Mouse (Mus musculus): ENCODE data around the gene Fbrsl1.

Gene Fbrsl1

DNA sequence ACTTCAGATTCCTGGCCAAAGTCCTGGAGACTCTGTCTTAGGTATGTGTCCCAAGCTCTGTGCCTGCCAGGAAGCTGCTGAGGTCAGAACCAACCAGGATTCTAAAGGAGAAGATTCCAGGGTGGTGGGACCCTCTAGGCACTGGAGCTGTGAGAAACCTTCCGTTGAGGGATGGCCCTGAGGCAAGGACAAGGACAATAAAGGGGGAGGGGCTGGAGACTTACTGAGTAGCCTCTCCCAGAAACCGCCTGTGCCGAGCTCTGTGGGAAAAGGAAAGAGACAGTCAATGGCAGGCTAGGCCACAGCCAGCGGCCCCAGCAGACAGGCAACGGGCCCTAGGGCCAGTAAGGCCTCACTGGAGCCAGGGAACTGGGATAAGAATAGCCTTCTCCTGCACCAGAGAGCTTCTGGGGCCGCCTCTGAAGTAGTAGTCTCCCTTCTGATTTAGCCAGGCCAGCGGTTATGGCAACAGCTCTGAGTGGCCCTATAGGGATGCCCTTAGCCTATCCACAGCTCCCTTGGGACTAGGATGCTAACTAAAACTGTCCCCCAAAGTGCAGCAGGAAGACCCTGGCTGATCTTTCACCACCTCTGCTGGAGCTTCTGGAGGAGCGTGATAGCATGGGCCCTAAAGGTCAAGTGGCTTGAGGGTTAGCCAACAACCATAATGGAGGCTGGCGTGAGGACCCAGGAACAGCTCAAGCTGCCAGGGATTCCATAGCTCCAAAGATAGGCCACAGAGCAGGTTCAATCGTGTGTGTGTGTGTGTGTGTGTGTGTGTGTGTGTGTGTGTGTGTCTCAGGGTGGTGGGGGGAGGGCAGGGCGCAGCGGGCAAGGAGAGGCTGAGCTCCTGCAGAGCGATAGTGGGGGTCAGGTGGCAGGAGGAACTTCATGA is 32.2 kb downstream of the Fbrsl1 start:
- no peak for DNase-seq (ENCODE audit: low read depth, low spot score)

DNA sequence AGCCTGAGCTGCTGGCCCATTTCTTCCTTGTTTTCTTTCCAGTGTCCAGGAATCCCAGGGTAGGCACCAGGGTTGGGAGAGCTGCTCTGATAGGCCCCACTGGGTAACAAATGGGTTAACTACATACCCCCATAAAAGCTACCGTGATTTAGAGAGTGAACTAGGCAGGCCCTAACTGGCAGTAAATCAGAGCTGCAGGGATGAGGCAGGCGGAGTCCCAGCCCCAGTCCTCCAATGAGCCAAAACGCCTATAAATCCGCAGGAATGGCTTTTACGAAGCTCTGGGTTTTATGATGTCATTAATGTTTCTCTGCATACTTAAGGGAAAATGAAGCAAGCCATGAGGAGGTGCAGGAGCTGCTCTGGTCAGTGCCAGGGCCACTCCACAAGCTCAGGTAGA is 33.3 kb downstream of the Fbrsl1 start:
- no peak for DNase-seq (ENCODE audit: low read depth, low spot score)

DNA sequence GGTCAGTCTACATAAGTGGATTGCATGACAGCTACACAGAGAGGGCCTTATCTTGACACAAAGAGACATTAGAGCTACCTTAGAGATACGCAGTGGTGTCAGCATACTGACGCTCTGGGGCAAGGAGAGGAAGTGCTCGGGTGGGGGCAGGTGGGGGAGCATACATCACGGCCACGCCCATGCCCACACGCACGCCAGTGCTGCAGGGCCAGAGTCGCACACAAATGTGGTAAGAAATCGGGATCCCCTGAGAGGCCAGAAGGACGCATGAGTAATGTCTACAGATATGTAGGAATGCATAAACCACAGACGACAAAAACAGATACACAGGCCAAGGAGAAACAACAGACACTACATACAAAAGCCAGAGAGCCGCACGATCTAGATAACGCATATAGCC is 35.3 kb downstream of the Fbrsl1 start:
- DNase-seq (ENCODE audit: low read depth, low spot score): no peak

DNA sequence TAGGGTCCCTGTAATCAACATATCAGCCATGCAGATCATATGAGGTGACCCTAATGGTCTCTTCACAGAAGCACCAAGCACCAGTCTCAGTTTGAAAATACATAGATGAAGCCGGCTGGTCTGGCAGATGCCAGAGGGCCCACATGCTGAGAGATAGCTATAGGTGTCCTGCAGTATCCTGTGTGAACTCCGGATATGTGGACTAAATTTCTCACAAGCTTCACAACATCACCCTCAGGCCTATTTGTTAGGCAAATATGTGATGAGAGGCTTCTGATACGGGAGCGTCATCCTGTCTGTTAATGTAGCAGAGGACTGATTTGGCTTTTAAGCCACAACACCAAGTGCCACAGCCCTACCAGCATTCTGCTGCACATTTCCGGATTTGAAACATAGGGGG is 37.9 kb downstream of the Fbrsl1 start:
- no peak for DNase-seq (ENCODE audit: low read depth, low spot score)

DNA sequence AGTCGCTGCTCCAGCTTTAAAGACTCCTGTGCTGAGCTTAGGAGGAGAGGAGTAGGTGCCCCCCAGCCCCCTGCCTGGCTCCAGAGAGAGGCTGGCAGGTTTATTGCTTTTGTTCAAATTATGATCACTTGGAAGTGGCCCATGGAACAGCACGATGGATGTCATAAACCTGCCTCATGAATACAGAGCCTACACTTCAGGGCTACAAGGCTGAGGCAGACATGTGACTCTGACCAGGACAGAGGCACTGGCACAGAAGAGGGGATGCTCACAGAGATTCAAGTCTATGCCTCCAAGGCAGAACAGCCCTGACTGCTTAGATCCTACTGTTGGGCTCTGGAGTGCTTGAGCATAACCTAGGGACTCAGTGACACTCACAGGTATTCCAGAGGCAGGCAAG is 39.3 kb downstream of the Fbrsl1 start:
- no peak for DNase-seq (ENCODE audit: low read depth, low spot score)

DNA sequence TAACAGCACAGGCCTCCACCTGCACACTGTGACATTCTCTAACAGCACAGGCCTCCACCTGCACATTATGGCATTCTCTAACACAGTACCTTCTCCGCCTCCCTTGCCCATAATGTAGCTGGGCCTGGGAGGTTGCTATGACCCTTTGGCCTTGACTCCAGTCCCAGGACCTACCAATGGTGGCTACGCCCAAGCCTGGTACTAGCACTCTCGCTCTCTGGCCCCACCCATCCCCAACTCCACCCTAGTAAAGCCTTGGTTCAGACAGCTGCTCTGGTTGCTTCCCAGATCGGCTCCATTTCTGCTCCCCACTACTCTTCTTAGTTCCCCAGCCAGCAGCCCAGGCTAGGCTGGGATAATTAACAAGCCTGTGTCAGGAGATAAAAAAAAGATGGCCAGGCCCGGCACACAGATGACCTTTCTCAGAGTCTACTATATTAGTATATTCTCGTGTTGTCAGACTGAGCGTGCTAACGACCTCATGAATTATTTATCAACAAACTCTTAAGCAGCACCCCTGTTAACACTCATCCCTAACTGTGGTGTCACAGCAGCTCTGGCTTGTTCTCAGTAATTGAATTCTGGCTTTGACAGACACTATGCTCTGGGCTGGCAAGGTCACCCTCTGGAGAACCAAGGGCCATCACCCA is 42.1 kb downstream of the Fbrsl1 start:
- no peak for DNase-seq (ENCODE audit: low read depth, low spot score)

DNA sequence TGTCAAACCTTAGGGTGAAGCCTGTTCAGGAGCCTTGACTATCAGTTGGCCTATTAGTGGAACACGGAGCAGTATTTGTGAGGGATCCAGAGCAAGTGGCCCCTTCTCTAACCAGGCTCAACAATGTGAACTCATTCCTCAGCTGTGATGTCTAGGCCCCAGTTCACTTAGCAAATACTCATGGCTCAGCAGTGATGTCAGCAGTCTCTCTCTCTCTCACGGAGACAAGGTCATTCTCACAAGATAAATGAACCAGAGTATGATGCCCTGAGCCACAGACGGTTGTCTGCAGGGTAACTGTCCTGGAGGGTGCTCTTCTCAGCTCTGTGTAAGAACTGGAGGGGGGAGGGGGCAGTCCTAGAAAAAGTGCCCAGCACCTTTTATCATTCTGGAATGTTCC is 44.4 kb downstream of the Fbrsl1 start:
- no peak for DNase-seq (ENCODE audit: low read depth, low spot score)

DNA sequence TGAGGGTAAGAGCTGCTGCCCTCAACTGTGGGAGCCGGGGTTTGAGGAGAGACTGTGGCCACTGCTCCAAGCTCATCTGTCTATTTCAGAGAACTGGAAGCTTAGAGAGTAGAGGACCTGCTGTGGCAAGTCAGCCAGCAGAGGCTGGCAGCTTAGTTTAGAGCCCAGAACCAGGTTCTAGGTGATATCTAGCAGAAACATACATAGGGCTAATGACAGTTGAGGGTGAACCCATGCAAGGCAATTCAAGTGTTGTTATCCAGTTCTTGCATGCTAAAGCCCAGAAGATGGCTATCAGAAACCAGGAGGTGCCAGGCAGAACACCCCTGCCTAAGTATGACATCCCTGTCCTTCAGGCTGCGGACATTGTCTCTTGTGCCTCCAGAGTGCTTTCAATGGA is 45.7 kb downstream of the Fbrsl1 start:
- DNase-seq (ENCODE audit: low read depth, low spot score): no peak

DNA sequence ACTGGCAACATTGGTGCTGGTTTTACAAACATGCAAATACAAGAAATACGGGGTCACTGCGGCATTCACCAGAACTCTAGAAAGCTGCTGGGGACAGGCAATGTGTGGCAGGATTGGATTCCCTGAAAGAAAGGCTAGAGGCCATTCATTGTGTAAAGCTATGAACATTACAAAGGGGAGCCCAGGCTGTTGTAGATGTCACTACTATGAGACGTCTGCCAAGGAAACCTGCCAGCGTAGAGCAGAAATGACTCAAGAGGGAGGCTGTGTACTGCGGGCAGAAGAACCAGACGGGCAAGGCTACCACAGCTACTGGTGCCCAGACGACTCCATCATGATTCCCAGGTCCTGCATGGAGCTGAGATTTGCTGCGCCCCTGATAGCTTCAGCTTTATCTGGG is 47.2 kb downstream of the Fbrsl1 start:
- DNase-seq (ENCODE audit: low read depth, low spot score): no peak

DNA sequence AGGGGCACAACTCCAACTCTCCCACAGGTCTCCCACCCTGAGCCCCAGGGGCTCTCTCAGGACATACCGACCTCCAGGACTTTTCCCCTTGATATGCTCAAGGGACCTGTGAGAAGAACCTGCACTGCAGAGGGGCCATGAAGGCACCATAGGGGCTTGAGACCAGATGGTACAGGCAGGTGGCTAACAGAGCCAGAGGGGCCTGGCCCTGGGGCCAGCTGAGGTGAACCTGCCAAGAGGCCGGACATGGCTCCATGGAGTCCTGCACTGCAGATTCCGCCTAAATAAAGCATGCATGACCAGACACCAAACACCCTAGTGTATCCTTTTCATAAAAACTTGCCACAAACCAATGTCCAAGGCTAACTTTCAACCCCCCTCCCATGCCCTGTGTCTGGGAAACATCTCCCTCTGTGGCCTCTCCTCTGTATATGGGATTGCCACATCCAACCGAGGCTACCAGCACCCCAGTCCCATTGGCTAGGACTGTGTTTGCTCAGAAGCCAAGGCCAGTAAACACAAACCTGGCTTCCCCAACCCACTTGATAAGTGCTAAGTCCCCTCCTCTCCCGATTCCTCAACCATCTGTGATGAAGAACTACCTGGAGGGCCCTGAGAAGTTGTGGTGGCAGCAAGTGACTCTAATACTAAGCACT is 53.2 kb downstream of the Fbrsl1 start:
- DNase-seq (ENCODE audit: low read depth, low spot score): no peak

DNA sequence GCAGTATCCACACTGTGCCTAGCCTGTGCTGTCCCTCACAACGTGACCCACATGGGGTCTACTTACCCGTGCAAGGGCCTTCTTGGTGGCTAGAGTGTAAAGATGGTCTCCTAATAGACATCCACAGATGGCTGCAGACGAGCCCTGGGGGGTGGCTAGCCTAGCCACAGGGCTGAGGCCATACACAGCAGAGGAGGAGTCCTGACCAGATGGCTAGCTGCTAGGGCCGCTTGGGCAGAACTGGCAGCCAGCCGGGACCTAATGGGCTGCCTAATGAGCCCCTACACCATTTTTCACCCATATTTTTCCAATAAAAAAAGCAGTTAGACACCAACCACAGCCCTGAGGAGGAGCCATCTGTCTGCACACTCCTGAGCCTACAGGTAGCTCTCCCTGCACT is 55.6 kb downstream of the Fbrsl1 start:
- no peak for DNase-seq (ENCODE audit: low read depth, low spot score)

DNA sequence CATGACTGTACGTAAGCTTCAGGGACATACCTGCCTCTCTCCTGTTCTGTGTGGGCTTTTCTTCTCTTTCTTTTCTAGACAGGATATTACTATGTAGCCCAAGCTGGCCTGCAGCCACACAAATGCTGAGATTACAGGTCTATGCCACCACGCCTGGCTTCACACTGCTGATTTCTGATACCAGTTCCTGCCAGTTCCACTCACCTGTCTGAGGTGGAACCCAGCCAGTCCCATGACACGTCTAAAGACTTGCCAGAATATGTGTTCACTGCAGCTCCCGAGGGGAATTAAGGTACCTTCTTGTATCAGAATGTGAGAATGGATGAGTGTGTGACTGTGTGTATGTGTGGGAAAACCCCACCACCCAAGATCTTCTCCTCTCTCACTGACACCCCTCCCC is 57.7 kb downstream of the Fbrsl1 start:
- DNase-seq (ENCODE audit: low read depth, low spot score): no peak

DNA sequence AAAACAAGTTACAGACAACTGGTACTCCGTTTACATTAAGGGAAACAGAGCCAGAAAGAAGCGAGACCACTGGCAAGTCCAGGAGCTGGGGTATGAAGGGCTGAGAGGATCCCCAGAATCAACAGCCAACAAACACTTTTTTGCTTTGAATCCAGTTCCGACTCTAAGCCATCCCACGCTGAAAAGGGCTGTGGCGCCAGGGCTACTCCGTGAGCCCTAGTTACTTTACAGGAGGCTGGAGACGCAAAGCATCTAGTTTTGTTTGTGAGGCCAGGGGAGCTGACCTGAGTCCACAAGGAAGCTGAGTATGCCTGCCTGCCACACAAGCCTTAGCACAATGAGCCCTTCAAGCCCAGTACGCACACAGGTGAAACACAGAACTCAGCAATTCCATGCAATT is 61.0 kb downstream of the Fbrsl1 start:
- DNase-seq (ENCODE audit: low read depth, low spot score): no peak

DNA sequence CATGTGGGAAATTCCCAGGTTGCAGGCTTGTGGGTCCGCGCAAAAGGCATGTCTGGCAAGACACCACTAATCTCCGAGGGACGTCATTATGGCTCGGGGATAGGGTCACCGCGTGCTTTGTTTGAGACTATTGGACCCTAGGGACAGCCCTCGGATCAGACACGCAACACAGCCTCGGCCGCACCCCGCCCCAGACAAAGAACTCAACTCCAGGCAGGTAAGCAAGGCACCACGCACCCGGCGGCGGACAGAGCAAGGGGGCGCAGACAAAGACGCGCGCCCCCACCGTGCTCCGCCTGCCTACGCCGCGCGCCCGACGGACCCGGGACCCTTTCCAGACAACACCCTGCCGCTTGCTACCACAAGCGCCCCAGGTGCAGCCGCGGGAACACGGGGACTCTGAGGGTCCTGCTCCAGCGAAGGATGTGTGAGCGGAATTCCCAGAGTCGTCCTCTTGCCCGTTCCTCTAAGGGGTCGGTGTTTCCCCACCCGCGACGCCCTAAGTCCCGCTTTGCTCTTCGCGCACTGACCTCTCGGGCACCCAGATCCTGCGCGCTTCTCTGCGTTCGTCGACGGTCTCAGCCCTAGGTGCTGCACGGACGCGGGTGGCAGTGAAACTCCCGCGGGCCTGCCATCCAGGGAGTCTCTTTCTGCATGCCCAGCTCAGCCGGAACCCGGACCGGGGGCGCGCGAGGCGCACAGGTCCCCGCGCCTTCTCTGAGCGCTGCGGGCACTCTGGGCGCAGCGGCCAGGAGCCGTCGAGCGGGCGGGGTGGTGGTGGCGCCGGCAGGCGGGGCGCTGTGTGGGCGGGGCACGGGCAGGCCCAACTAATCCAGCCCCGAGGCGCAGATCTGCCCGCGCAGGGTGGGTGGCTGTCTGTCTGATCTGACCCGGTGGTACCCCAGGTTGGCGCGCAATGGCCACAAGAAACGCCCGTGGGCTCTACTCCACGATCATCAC is 61.7 kb downstream of the Fbrsl1 start:
- no peak for DNase-seq (ENCODE audit: low read depth, low spot score)

DNA sequence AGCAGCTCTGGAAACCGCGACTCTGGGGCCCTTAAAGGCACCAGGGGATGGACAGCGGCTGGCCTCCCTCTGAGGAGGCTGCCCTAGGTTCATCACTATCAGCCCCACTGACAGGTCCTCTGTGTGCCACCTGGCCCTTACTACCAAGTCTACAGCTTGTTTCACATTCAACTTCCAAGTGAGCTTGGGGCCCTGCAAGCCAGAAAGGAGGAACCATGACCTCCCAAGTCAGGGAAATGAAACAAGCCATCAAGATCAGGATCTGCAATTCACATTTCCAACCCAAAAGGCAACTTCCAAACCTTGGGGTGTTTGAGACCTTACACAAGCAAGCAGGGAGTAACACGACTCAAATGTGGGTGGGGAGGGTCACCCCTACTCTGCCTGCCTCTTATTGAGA is 63.0 kb downstream of the Fbrsl1 start:
- no peak for DNase-seq (ENCODE audit: low read depth, low spot score)

DNA sequence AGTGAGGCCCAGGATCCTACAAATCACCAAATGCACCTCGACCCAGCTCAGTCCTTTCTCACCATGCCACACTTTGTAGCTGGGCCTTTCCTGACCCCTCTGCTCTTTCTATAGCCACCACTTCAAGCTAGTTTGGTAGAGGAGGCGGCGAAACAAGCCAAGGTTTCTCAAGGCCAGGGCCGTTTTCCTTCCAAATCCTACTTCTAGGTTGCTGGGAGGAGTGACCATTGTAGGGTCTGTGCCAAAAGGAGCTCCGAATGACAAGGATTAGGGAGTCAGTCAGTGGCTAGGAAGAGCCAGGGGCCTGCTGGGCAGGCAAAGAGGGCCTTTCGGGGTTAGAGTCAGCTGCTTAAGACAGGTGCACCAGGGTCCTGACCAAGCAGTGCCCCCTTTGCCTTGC is 63.8 kb downstream of the Fbrsl1 start:
- no peak for DNase-seq (ENCODE audit: low read depth, low spot score)

DNA sequence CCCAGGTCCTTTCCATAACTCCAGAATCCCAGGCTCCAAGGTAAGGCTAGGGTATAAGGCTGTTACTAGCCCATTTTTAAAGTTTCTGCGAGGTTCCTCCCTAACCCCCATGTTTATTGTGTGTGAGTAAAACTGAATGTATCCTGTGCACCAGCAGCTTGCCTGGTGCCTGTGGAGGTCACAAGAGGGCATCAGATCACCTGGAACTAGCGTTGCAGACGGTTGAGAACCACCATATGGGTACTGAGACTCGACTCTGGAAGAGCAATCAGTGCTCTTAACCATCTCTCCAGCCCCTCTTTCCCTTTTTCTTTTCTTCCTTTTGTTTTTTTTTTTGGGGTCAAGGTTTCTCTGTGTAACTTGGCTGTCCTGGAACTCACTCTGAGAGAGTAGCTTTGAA is 68.5 kb downstream of the Fbrsl1 start:
- DNase-seq (ENCODE audit: low read depth, low spot score): no peak

DNA sequence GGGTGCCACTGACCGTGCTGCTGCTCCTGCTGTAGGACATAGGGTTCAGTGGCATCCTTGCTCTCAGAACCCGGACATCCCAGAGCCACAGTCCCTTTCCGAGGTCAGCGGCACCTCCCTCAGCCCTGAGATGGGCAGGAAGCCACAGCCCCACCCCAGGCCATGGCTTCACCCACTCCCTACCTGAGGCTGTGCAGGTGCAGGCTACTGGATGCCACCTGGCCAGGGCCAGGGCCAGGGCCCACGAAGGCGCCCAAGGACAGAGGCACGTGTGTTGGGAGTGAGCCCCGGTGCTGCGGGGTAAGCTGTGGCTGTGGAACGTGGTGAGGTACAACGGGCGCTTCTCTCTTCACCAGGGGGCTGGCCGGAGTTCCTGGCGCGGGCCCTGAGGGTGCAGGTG is 69.2 kb downstream of the Fbrsl1 start:
- no peak for DNase-seq (ENCODE audit: low read depth, low spot score)

DNA sequence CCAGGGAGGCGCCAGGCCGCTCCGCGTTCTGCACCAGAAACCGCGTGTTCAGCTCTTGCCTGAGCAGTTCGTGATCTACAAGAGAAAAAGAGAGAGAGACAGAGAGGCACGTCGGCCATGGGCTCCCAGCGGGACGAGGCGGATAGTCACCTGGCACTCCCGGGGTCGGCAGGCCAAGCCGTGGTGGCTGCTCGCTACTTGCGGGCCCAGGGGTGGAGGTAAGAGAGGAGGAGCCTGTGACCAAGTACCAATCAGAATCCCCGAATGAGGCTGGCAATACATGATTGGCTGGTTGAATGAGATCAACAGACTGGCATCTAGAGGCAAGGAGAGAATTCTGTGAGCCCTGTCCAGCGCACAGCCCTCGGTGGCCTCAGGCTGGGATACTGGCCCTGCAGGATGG is 70.1 kb downstream of the Fbrsl1 start:
- DNase-seq (ENCODE audit: low read depth, low spot score): no peak

DNA sequence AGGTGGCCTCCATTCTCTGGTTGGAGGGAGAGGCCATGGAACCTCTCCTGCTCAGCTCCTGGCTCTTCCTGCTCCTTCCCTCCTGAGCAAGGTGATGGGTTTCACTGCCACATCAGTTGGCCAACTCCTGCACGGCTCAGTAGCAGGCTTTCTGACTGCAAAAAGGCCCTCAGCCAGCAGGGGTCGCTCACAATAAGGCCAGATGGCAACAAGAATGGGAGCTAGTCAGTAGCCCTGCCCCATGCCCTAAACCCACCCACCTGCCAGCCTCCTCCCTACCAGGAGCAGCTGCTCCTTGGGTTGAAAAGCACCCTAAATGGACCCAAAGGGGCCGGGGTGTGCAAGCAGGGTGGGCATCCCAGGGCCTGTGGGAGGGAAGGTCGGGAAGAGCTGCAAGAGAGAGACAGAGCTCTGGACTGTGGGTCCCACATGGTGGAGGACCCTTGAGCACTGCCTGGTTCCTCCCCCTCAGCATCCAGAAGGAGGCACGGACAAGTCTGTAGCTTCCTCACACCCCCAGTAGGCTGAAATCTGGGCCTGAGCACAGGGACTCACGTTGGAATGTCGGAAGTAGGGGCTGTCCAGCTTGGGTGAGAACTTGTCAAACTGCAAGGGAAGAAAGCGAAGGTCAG is 71.4 kb downstream of the Fbrsl1 start:
- no peak for DNase-seq (ENCODE audit: low read depth, low spot score)

All from WW6 (cell line).